Mouse (Mus musculus) liver, embryonic 14.5 days (tissue): Measurements from ENCODE around the gene Olfr1121.
"Not testable (repeated sequence)": the region's sequence is repeated elsewhere in the genome, so short reads cannot be mapped to it uniquely, and the experiment has no call there.

Experiments used
- CTCF ChIP-seq: IDR thresholded peaks from 2 replicates; pipeline ENCODE4 v1.5.1; 2016; ENCODE audit warnings: antibody characterized with exemption, low read depth, control low read depth
- EP300 ChIP-seq: IDR thresholded peaks from 2 replicates; pipeline ENCODE4 v1.6.1; 2016; ENCODE audit warnings: antibody characterized with exemption, low read depth

- TF ChIP-seq CTCF, EP300: not testable (repeated sequence)
Measured at GRCm38 (mm10) chr2:87360121-87360520, 9.6 kb upstream of the Olfr1121 start.
